Mouse (Mus musculus) C2C12 (cell line): ENCODE results near the gene Tmem135.

ENCODE experiments used
- CEBPB ChIP-seq: IDR thresholded peaks from one replicate; pipeline ENCODE4 v1.6.1; 2011; ENCODE audit warnings: low read depth, mild to moderate bottlenecking, control low read depth, moderate library complexity
- CTCF ChIP-seq: IDR thresholded peaks from one replicate; pipeline ENCODE4 v1.5.1; 2011; ENCODE audit not compliant: control insufficient read depth, insufficient read depth, insufficient read length
- MAX ChIP-seq: IDR thresholded peaks from one replicate; pipeline ENCODE4 v1.6.1; 2011; ENCODE audit warnings: mild to moderate bottlenecking, control low read depth
- MYOD1 ChIP-seq: IDR thresholded peaks from one replicate; pipeline ENCODE4 v1.6.1; 2011; ENCODE audit warnings: low read depth; ENCODE audit not compliant: control insufficient read depth, insufficient read length
- USF1 ChIP-seq: IDR thresholded peaks from one replicate; pipeline ENCODE4 v1.6.1; 2011; ENCODE audit warnings: low read depth, mild to moderate bottlenecking, control low read depth, moderate library complexity

GRCm38 (mm10) chr7:89370086-89370485 is 33.9 kb downstream of the Tmem135 start:
- no peak for TF ChIP-seq CTCF
- TF ChIP-seq USF1 = no peak
- no peak for TF ChIP-seq MYOD1
- no peak for TF ChIP-seq CEBPB
- TF ChIP-seq MAX = no peak
